Mouse (Mus musculus): ENCODE measurements around the gene Ell. TPM values are rescaled to one million over a fixed set of nuclear protein-coding genes. Genes with fewer than 3 reads are reported as not detected.
A peak's percentile ranks its signal among the peaks of the same experiment; 100 is the strongest.

Ell gene
- polyA plus RNA-seq, 1 experiment: 12.7 TPM

DNA sequence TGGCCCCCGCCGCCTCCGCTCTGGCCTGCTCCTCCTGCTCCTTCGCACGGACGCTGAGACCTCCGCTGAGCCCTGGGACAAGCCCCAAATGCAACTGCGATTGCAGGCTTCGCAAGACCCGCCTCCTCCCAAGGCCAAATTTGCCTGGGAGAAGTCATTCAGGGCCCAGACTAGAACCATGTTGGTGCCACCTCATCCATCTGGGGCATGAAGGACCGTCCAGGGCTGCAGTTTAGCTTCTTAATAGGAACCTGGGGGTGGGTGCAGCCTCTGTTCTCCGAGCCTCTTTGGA lies 43.5 kb upstream of the Ell start:
- Histone ChIP-seq H3ac (ENCODE audit: control insufficient read depth, insufficient read length) (no peak overlapping the region), H3K4me3 (no peak overlapping the region)

DNA sequence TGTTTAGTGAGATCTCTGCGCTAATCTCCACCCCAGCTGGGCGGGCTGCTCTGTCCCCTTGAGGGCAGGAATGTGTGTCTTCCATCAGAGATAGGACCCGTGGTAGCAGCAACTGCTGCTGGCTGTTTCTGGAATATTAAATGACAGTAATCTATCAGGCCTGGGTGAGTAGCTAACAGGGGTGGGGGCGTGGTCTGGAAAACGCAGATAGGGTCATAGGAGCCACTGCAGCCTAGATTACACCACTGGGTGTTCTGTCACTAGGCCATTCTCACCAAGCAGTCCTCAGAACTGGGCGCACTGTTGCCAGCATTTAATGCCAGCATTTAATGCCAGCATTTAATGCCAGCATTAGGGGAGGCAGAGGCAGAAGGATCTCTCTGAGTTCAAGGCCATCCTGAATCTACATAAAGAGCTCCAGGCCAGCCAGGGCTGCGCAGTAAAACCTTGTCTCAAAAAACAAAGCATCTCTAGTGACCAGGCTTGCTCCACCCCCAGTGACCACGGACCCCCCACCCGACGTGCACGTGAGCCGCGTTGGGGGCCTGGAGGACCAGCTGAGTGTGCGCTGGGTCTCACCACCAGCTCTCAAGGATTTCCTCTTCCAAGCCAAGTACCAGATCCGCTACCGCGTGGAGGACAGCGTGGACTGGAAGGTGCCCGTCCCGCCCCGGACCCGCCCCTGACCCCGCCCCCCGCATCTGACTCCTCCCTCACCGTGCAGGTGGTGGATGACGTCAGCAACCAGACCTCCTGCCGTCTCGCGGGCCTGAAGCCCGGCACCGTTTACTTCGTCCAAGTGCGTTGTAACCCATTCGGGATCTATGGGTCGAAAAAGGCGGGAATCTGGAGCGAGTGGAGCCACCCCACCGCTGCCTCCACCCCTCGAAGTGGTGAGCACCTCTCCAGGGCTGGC lies 38.6 kb upstream of the Ell start:
- no peak for TF ChIP-seq CEBPB (IDR thresholded peaks at IDR 0.05; ENCODE audit: insufficient read depth, poor library complexity, severe bottlenecking)
- TF ChIP-seq TCF12 (IDR thresholded peaks at IDR 0.05; ENCODE audit: insufficient read depth, poor library complexity, severe bottlenecking): no peak
- no peak for TF ChIP-seq REST (IDR thresholded peaks at IDR 0.05; ENCODE audit: insufficient read depth, insufficient read length)
- no peak for TF ChIP-seq SRF (IDR thresholded peaks at IDR 0.05; ENCODE audit: control insufficient read depth, insufficient read length, low read depth)
- TF ChIP-seq POLR2AphosphoS2 (IDR thresholded peaks at IDR 0.05; ENCODE audit: insufficient read length, low read depth): no peak
- no peak for TF ChIP-seq USF1 (IDR thresholded peaks at IDR 0.05; ENCODE audit: low read depth)
- no peak for TF ChIP-seq POLR2A (IDR thresholded peaks at IDR 0.05; ENCODE audit: insufficient read length, low read depth)
- no peak for TF ChIP-seq MYOD1 (IDR thresholded peaks at IDR 0.05; ENCODE audit: control insufficient read depth in 1 of 3, insufficient read length in 2 of 3, low read depth in 2 of 3)
- TF ChIP-seq MYOG (IDR thresholded peaks at IDR 0.05; ENCODE audit: control insufficient read depth in 1 of 3, insufficient read depth in 1 of 3, insufficient read length in 2 of 3, low read depth in 2 of 3): no peak
- H3K79me2 ChIP-seq (ENCODE audit: control insufficient read depth, insufficient read depth): peaks cover 6% of the 10 kb centered on the region
- H3K4me3 ChIP-seq: no peak overlapping the region
- no peaks in the 10 kb centered on the region for H3K27me3 ChIP-seq (ENCODE audit: control insufficient read depth, insufficient read depth, insufficient read length)
- H3K4me2 ChIP-seq (ENCODE audit: low read depth): no peak overlapping the region
- H3K36me3 ChIP-seq (ENCODE audit: control insufficient read depth, insufficient read depth): no peaks in the 10 kb centered on the region
- H3ac ChIP-seq (ENCODE audit: control insufficient read depth, insufficient read length): no peak overlapping the region

More for the DNA sequence above, 43.5 kb upstream of the Ell start:
- no peaks in the 10 kb centered on the region for H3K36me3 ChIP-seq (ENCODE audit: control insufficient read depth, insufficient read depth)
- TF ChIP-seq TCF12 (IDR thresholded peaks at IDR 0.05; ENCODE audit: insufficient read depth, poor library complexity, severe bottlenecking): no peak
- TF ChIP-seq POLR2AphosphoS2 (IDR thresholded peaks at IDR 0.05; ENCODE audit: insufficient read length, low read depth): no peak
- no peak for TF ChIP-seq TCF3 (IDR thresholded peaks at IDR 0.05; ENCODE audit: insufficient read length, low read depth)
- TF ChIP-seq CEBPB (IDR thresholded peaks at IDR 0.05; ENCODE audit: insufficient read depth, poor library complexity, severe bottlenecking): no peak
- no peak for TF ChIP-seq MYOG (IDR thresholded peaks at IDR 0.05; ENCODE audit: control insufficient read depth in 1 of 3, insufficient read depth in 1 of 3, insufficient read length in 2 of 3, low read depth in 2 of 3)
- H3K79me2 ChIP-seq (ENCODE audit: control insufficient read depth, insufficient read depth): peaks cover 13% of the 10 kb centered on the region
- H3K27me3 ChIP-seq (ENCODE audit: control insufficient read depth, insufficient read depth, insufficient read length): no peaks in the 10 kb centered on the region
- H3K4me2 ChIP-seq (ENCODE audit: low read depth): peak overlapping the region; percentile 79

DNA sequence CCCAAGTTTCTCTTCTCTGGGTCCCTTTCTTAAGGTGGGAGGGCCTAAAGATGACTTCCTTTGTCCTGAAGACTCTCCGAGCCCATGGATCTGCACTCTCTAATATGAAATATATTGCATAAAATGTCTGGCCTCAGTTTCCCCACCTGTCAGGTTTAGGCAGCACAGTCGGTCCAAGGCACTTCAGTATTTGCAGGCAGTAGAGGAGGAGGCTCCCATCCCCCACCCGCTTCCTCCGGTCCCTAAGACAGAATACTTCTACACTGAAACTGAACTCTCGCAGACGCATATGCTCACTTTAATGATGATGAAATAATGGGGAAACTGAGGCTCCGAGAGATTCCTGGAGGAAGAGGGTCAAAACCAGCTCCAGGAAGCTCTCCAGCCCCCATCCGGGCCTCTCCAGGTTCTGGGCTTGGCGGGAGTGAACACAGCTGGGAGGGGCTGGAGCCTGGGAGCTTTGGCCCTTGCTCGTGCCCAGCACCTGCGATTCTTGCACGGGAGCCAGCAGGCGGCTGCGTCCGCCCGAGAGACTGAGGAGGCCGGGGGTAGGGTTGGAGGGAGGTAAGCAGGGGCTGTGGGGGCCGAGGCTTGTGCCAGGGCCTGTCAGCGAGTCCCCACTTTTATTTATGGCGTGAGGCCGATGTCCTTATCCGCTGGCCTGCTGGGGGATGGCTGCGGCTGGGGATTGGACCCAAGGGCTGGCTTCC lies 37.3 kb upstream of the Ell start:
- no peak overlapping the region for H3ac ChIP-seq (ENCODE audit: control insufficient read depth, insufficient read length)
- H3K4me3 ChIP-seq: no peak overlapping the region
- H3K36me3 ChIP-seq (ENCODE audit: control insufficient read depth, insufficient read depth): no peaks in the 10 kb centered on the region
- no peak overlapping the region for H3K4me2 ChIP-seq (ENCODE audit: low read depth)
- TF ChIP-seq TCF3 (IDR thresholded peaks at IDR 0.05; ENCODE audit: insufficient read length, low read depth) (no peak), MYOD1 (IDR thresholded peaks at IDR 0.05; ENCODE audit: control insufficient read depth in 1 of 3, insufficient read length in 2 of 3, low read depth in 2 of 3) (peak in 1 of 3 experiments; percentile 43), USF1 (IDR thresholded peaks at IDR 0.05; ENCODE audit: low read depth) (no peak), REST (IDR thresholded peaks at IDR 0.05; ENCODE audit: insufficient read depth, insufficient read length) (no peak), POLR2AphosphoS2 (IDR thresholded peaks at IDR 0.05; ENCODE audit: insufficient read length, low read depth) (peak; percentile 7), MYOG (IDR thresholded peaks at IDR 0.05; ENCODE audit: control insufficient read depth in 1 of 3, insufficient read depth in 1 of 3, insufficient read length in 2 of 3, low read depth in 2 of 3) (peak in 1 of 3 experiments; percentile 50), CEBPB (IDR thresholded peaks at IDR 0.05; ENCODE audit: insufficient read depth, poor library complexity, severe bottlenecking) (no peak), SRF (IDR thresholded peaks at IDR 0.05; ENCODE audit: control insufficient read depth, insufficient read length, low read depth) (no peak), E2F4 (IDR thresholded peaks at IDR 0.05; ENCODE audit: insufficient read depth) (no peak), POLR2A (IDR thresholded peaks at IDR 0.05; ENCODE audit: insufficient read length, low read depth) (no peak), TCF12 (IDR thresholded peaks at IDR 0.05; ENCODE audit: insufficient read depth, poor library complexity, severe bottlenecking) (no peak), MAX (IDR thresholded peaks at IDR 0.05; ENCODE audit: low read depth) (no peak)
- H3K27me3 ChIP-seq (ENCODE audit: control insufficient read depth, insufficient read depth, insufficient read length): no peaks in the 10 kb centered on the region
- peaks cover 7% of the 10 kb centered on the region for H3K79me2 ChIP-seq (ENCODE audit: control insufficient read depth, insufficient read depth)

DNA sequence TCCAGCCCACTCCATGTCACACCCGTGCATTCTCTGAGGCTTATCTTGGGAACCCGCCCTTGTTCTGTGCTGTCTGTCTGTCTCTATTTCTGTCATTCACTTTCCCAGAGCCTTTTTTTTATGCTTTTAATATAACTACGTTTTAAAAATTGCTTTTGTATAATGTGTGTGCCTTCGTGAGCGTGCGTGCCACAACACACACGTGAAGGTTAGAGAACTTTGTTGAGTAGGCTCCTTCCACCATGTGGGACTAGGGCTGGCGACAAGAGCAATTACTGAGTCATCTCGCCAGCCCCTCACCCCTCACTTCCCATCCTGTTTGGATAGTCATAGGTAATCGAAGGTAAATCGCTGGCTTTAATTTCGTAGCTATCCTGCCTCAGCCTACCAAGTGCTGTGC lies 36.7 kb upstream of the Ell start:
- Histone ChIP-seq H3ac (ENCODE audit: control insufficient read depth, insufficient read length) (no peak overlapping the region), H3K27me3 (ENCODE audit: control insufficient read depth, insufficient read depth, insufficient read length) (no peaks in the 10 kb centered on the region), H3K4me2 (ENCODE audit: low read depth) (peak overlapping the region; percentile 48), H3K79me2 (ENCODE audit: control insufficient read depth, insufficient read depth) (peaks cover 7% of the 10 kb centered on the region), H3K4me3 (no peak overlapping the region), H3K36me3 (ENCODE audit: control insufficient read depth, insufficient read depth) (peaks cover under 1% of the 10 kb centered on the region)
- no peak for TF ChIP-seq E2F4 (IDR thresholded peaks at IDR 0.05; ENCODE audit: insufficient read depth)
- TF ChIP-seq MYOG (IDR thresholded peaks at IDR 0.05; ENCODE audit: control insufficient read depth in 1 of 3, insufficient read depth in 1 of 3, insufficient read length in 2 of 3, low read depth in 2 of 3): no peak
- no peak for TF ChIP-seq MYOD1 (IDR thresholded peaks at IDR 0.05; ENCODE audit: control insufficient read depth in 1 of 3, insufficient read length in 2 of 3, low read depth in 2 of 3)
- no peak for TF ChIP-seq MAX (IDR thresholded peaks at IDR 0.05; ENCODE audit: low read depth)
- TF ChIP-seq TCF3 (IDR thresholded peaks at IDR 0.05; ENCODE audit: insufficient read length, low read depth): no peak
- TF ChIP-seq USF1 (IDR thresholded peaks at IDR 0.05; ENCODE audit: low read depth): no peak
- TF ChIP-seq CEBPB (IDR thresholded peaks at IDR 0.05; ENCODE audit: insufficient read depth, poor library complexity, severe bottlenecking): no peak
- TF ChIP-seq SRF (IDR thresholded peaks at IDR 0.05; ENCODE audit: control insufficient read depth, insufficient read length, low read depth): no peak
- no peak for TF ChIP-seq POLR2A (IDR thresholded peaks at IDR 0.05; ENCODE audit: insufficient read length, low read depth)
- no peak for TF ChIP-seq REST (IDR thresholded peaks at IDR 0.05; ENCODE audit: insufficient read depth, insufficient read length)
- TF ChIP-seq POLR2AphosphoS2 (IDR thresholded peaks at IDR 0.05; ENCODE audit: insufficient read length, low read depth): no peak
- TF ChIP-seq TCF12 (IDR thresholded peaks at IDR 0.05; ENCODE audit: insufficient read depth, poor library complexity, severe bottlenecking): no peak
